Mouse (Mus musculus): ENCODE measurements at regions not wholly inside any gene's neighbourhood (a gene's known extent, or its start where the extent isn't known, plus 50 kb on each side); places are given as distances from the start of the nearest gene placed in this dataset.
A peak's percentile ranks its signal among the peaks of the same experiment; 100 is the strongest.

GRCm38 (mm10) chr4:64098247-64098646, 51.4 kb upstream of the Tnc start:
- no peak for TF ChIP-seq CTCF (IDR thresholded peaks at IDR 0.05; ENCODE audit: control insufficient read depth, insufficient read depth, insufficient read length)
- no peak for TF ChIP-seq CEBPB (IDR thresholded peaks at IDR 0.05; ENCODE audit: low read depth)
- no peak for TF ChIP-seq MYOD1 (IDR thresholded peaks at IDR 0.05; ENCODE audit: control insufficient read depth, insufficient read length, low read depth)
- no peak for TF ChIP-seq MYOG (IDR thresholded peaks at IDR 0.05; ENCODE audit: control insufficient read depth, extremely low read depth, insufficient read length)
- TF ChIP-seq FOSL1 (IDR thresholded peaks at IDR 0.05; ENCODE audit: insufficient read depth, low read length, poor library complexity, severe bottlenecking): peak; percentile 52
- no peak for TF ChIP-seq MAX (IDR thresholded peaks at IDR 0.05)
- no peak for TF ChIP-seq USF1 (IDR thresholded peaks at IDR 0.05; ENCODE audit: low read depth)
